Mouse (Mus musculus) hindbrain, embryonic 13.5 days (tissue): ENCODE data around the gene Nacad. TPM values are rescaled to one million over a fixed set of nuclear protein-coding genes. Genes with fewer than 3 reads are reported as not detected.

Experiments used
- ATAC-seq: fragments of 200-750 bp; cut with Nextera tagmentation; 2 replicates; pipeline ENCODE4 v1.8.0; 2017; ENCODE audit warnings: moderate TSS enrichment; ENCODE audit not compliant: low FRiP score
- H3K27ac ChIP-seq: fragments of 300-500 bp; sonication (generic); 2 replicates; pipeline ENCODE4 v1.5.1; 2015; ENCODE audit warnings: inconsistent platforms, mild to moderate bottlenecking, moderate library complexity
- H3K27me3 ChIP-seq: fragments of 300-500 bp; sonication (generic); 2 replicates; pipeline ENCODE4 v1.6.1; 2015; ENCODE audit warnings: mild to moderate bottlenecking, inconsistent platforms
- H3K36me3 ChIP-seq: fragments of 300-500 bp; sonication (generic); 2 replicates; pipeline ENCODE4 v1.6.1; 2015; ENCODE audit warnings: mild to moderate bottlenecking, inconsistent platforms
- H3K4me1 ChIP-seq: fragments of 300-500 bp; sonication (generic); replicated peaks from 2 replicates; pipeline ENCODE4 v1.6.1; 2015; ENCODE audit warnings: inconsistent platforms
- H3K4me2 ChIP-seq: fragments of 300-500 bp; sonication (generic); 2 replicates; pipeline ENCODE4 v1.6.1; 2015; ENCODE audit warnings: inconsistent platforms, mild to moderate bottlenecking, moderate library complexity
- H3K4me3 ChIP-seq: fragments of 300-500 bp; sonication (generic); 2 replicates; pipeline ENCODE4 v1.5.1; 2015; ENCODE audit warnings: mild to moderate bottlenecking, inconsistent platforms
- H3K9ac ChIP-seq: fragments of 300-500 bp; sonication (generic); 2 replicates; pipeline ENCODE4 v1.6.1; 2015; ENCODE audit warnings: mild to moderate bottlenecking, inconsistent platforms
- H3K9me3 ChIP-seq: fragments of 300-500 bp; sonication (generic); 2 replicates; pipeline ENCODE4 v1.6.1; 2016; ENCODE audit warnings: inconsistent platforms
- WGBS: fragments of 180-500 bp; shearing (Covaris S2); methylation state at CpG from one replicate; pipeline ENCODE4 v1.1.7; 2015; 5-methylcytosine and 5-hydroxymethylcytosine counted together
- polyA plus RNA-seq: library from polyadenylated mRNA; unstranded; fragments of >200 nt; fragmentation: Nextera tagmentation; extraction: Ambion mirVana; gene quantifications from 2 replicates; pipeline ENCODE4 v1.2.1, GENCODE M21; 2015

Gene Nacad
- polyA plus RNA-seq, 1 experiment from 2014 or later = 90.0 TPM

- ATAC-seq = no peak
- Histone ChIP-seq H3K27ac (peak overlapping the region; percentile 99), H3K4me2 (no peak overlapping the region), H3K4me1 (peaks cover 82% of the 10 kb centered on the region), H3K9me3 (no peaks in the 10 kb centered on the region), H3K27me3 (no peaks in the 10 kb centered on the region), H3K9ac (0 out of 2 replicates have a peak overlapping the region, but pooled peaks have one; percentile 95), H3K36me3 (peaks cover 52% of the 10 kb centered on the region), H3K4me3 (peak overlapping the region; percentile 75; the same call in 1 of the 2 replicates)
- WGBS = 81% methylated on average over 20 of the region's 20 CpGs
Observed at GRCm38 (mm10) chr11:6601649-6602480, 4.0 kb downstream of the Nacad start.

- no peak for ATAC-seq
- WGBS = 86% methylated on average over 8 of the region's 8 CpGs
- H3K4me3 ChIP-seq = no peak overlapping the region
- peak overlapping the region; percentile 89 for H3K27ac ChIP-seq
- no peaks in the 10 kb centered on the region for H3K9me3 ChIP-seq
- no peak overlapping the region for H3K4me2 ChIP-seq
- H3K9ac ChIP-seq = no peak overlapping the region
- no peaks in the 10 kb centered on the region for H3K27me3 ChIP-seq
- peaks cover 67% of the 10 kb centered on the region for H3K36me3 ChIP-seq
- peaks cover 74% of the 10 kb centered on the region for H3K4me1 ChIP-seq
Observed at GRCm38 (mm10) chr11:6600284-6600944, 5.4 kb downstream of the Nacad start.

- H3K36me3 ChIP-seq = peaks cover 72% of the 10 kb centered on the region
- ATAC-seq = no peak
- H3K9me3 ChIP-seq = no peaks in the 10 kb centered on the region
- H3K4me3 ChIP-seq = no peak overlapping the region
- H3K9ac ChIP-seq = peak overlapping the region; percentile 73
- no peaks in the 10 kb centered on the region for H3K27me3 ChIP-seq
- peaks cover 74% of the 10 kb centered on the region for H3K4me1 ChIP-seq
- H3K27ac ChIP-seq = peak overlapping the region; percentile 89
- peak overlapping the region; percentile 58 for H3K4me2 ChIP-seq
- 77% methylated on average over 6 of the region's 6 CpGs for WGBS
Observed at GRCm38 (mm10) chr11:6599831-6600230, 6.0 kb downstream of the Nacad start.

GRCm38 (mm10) chr11:6599011-6599681 is 6.7 kb downstream of the Nacad start:
- H3K9ac ChIP-seq = peak overlapping the region; percentile 73
- WGBS = 9% methylated on average over 27 of the region's 27 CpGs
- peak overlapping the region; percentile 33 for H3K4me3 ChIP-seq
- peak overlapping the region; percentile 89 for H3K27ac ChIP-seq
- no peaks in the 10 kb centered on the region for H3K27me3 ChIP-seq
- peaks cover 79% of the 10 kb centered on the region for H3K36me3 ChIP-seq
- peaks cover 69% of the 10 kb centered on the region for H3K4me1 ChIP-seq
- H3K4me2 ChIP-seq = peak overlapping the region; percentile 58
- ATAC-seq = peak; percentile 30
- no peaks in the 10 kb centered on the region for H3K9me3 ChIP-seq

- H3K4me2 ChIP-seq = peak overlapping the region; percentile 58
- peak overlapping the region; percentile 73 for H3K9ac ChIP-seq
- H3K27me3 ChIP-seq = no peaks in the 10 kb centered on the region
- WGBS = 60% methylated on average over 19 of the region's 19 CpGs
- ATAC-seq = peak; percentile 2; the same call in 1 of the 2 replicates
- peaks cover 61% of the 10 kb centered on the region for H3K4me1 ChIP-seq
- H3K4me3 ChIP-seq = peak overlapping the region; percentile 33
- peaks cover 87% of the 10 kb centered on the region for H3K36me3 ChIP-seq
- peak overlapping the region; percentile 89 for H3K27ac ChIP-seq
- H3K9me3 ChIP-seq = no peaks in the 10 kb centered on the region
Observed at GRCm38 (mm10) chr11:6598191-6598889, 7.5 kb downstream of the Nacad start.

- H3K9ac ChIP-seq = no peak overlapping the region
- H3K27ac ChIP-seq = peak overlapping the region; percentile 89
- WGBS = 72% methylated on average over 7 of the region's 7 CpGs
- no peaks in the 10 kb centered on the region for H3K27me3 ChIP-seq
- peaks cover 52% of the 10 kb centered on the region for H3K4me1 ChIP-seq
- no peaks in the 10 kb centered on the region for H3K9me3 ChIP-seq
- no peak overlapping the region for H3K4me2 ChIP-seq
- no peak overlapping the region for H3K4me3 ChIP-seq
- 0 out of 2 replicates have a peak, but pooled peaks have one; percentile 7 for ATAC-seq
- peaks cover 88% of the 10 kb centered on the region for H3K36me3 ChIP-seq
Observed at GRCm38 (mm10) chr11:6597523-6597922, 8.3 kb downstream of the Nacad start.

- H3K9me3 ChIP-seq = no peaks in the 10 kb centered on the region
- H3K4me1 ChIP-seq = peaks cover 43% of the 10 kb centered on the region
- no peak overlapping the region for H3K4me3 ChIP-seq
- no peak overlapping the region for H3K9ac ChIP-seq
- no peak overlapping the region for H3K4me2 ChIP-seq
- no peaks in the 10 kb centered on the region for H3K27me3 ChIP-seq
- peaks cover 88% of the 10 kb centered on the region for H3K36me3 ChIP-seq
- WGBS = 90% methylated on average over 3 of the region's 3 CpGs
- peak overlapping the region; percentile 89 for H3K27ac ChIP-seq
- no peak for ATAC-seq
Observed at GRCm38 (mm10) chr11:6596616-6597015, 9.2 kb downstream of the Nacad start.

- Histone ChIP-seq H3K9me3 (no peaks in the 10 kb centered on the region), H3K27me3 (no peaks in the 10 kb centered on the region), H3K4me2 (no peak overlapping the region), H3K4me3 (no peak overlapping the region), H3K36me3 (peaks cover 88% of the 10 kb centered on the region), H3K4me1 (peaks cover 39% of the 10 kb centered on the region), H3K27ac (0 out of 2 replicates have a peak overlapping the region, but pooled peaks have one; percentile 13), H3K9ac (no peak overlapping the region)
- ATAC-seq = no peak
- 97% methylated on average over 6 of the region's 6 CpGs for WGBS
Observed at GRCm38 (mm10) chr11:6596205-6596604, 9.6 kb downstream of the Nacad start.

GRCm38 (mm10) chr11:6595339-6595738 is 10.5 kb downstream of the Nacad start:
- WGBS = 93% methylated on average over 5 of the region's 5 CpGs
- H3K9ac ChIP-seq = no peak overlapping the region
- no peak overlapping the region for H3K27ac ChIP-seq
- peaks cover 88% of the 10 kb centered on the region for H3K36me3 ChIP-seq
- no peak for ATAC-seq
- H3K4me3 ChIP-seq = no peak overlapping the region
- H3K4me1 ChIP-seq = peaks cover 31% of the 10 kb centered on the region
- no peak overlapping the region for H3K4me2 ChIP-seq
- H3K27me3 ChIP-seq = no peaks in the 10 kb centered on the region
- no peaks in the 10 kb centered on the region for H3K9me3 ChIP-seq

GRCm38 (mm10) chr11:6594845-6595244 is 11.0 kb downstream of the Nacad start:
- Histone ChIP-seq H3K27ac (no peak overlapping the region), H3K9me3 (no peaks in the 10 kb centered on the region), H3K27me3 (no peaks in the 10 kb centered on the region), H3K4me3 (no peak overlapping the region), H3K36me3 (peaks cover 88% of the 10 kb centered on the region), H3K4me2 (no peak overlapping the region), H3K4me1 (peaks cover 26% of the 10 kb centered on the region), H3K9ac (no peak overlapping the region)
- WGBS = 91% methylated on average over 6 of the region's 6 CpGs
- ATAC-seq = no peak

GRCm38 (mm10) chr11:6593406-6593805 is 12.4 kb downstream of the Nacad start:
- ATAC-seq = no peak
- peaks cover 97% of the 10 kb centered on the region for H3K36me3 ChIP-seq
- 77% methylated on average over 11 of the region's 11 CpGs for WGBS

More at GRCm38 (mm10) chr11:6593406-6593805, 12.4 kb downstream of the Nacad start:
- Histone ChIP-seq H3K27ac (no peak overlapping the region), H3K4me3 (no peak overlapping the region), H3K9ac (no peak overlapping the region), H3K27me3 (no peaks in the 10 kb centered on the region), H3K4me2 (no peak overlapping the region), H3K9me3 (no peaks in the 10 kb centered on the region), H3K4me1 (peaks cover 11% of the 10 kb centered on the region)
